Mouse (Mus musculus) midbrain, postnatal 0 days (tissue): Measurements from ENCODE around the gene Tmcc2. TPM values are rescaled to one million over a fixed set of nuclear protein-coding genes. Genes with fewer than 3 reads are reported as not detected.

Source experiments
- ATAC-seq: fragments of 200-750 bp; cut with Nextera tagmentation; 2 replicates; pipeline ENCODE4 v1.8.0; 2017; ENCODE audit warnings: moderate number of reproducible peaks, mild to moderate bottlenecking, moderate TSS enrichment, moderate library complexity; ENCODE audit not compliant: low FRiP score
- DNase-seq: peaks from one replicate; pipeline ENCODE4 v3.0.0-alpha.2; 2015; ENCODE audit warnings: low spot score
- H3K27ac ChIP-seq: fragments of 300-500 bp; sonication (generic); 2 replicates; pipeline ENCODE4 v1.5.1; 2014; ENCODE audit warnings: low read depth, mild to moderate bottlenecking, low read length, mixed read lengths
- H3K27me3 ChIP-seq: fragments of 300-500 bp; sonication (generic); 2 replicates; pipeline ENCODE4 v1.6.1; 2014; ENCODE audit warnings: low read length, control low read depth, mixed read lengths; ENCODE audit not compliant: insufficient read depth
- H3K36me3 ChIP-seq: fragments of 300-500 bp; sonication (generic); 2 replicates; pipeline ENCODE4 v1.6.1; 2014; ENCODE audit warnings: low read length, control low read depth, mixed read lengths; ENCODE audit not compliant: insufficient read depth
- H3K4me1 ChIP-seq: fragments of 300-500 bp; sonication (generic); 2 replicates; pipeline ENCODE4 v1.6.1; 2014; ENCODE audit warnings: mild to moderate bottlenecking, control low read depth, antibody characterized with exemption, low read length, mixed read lengths; ENCODE audit not compliant: insufficient read depth
- H3K4me2 ChIP-seq: fragments of 300-500 bp; sonication (generic); 2 replicates; pipeline ENCODE4 v1.6.1; 2014; ENCODE audit warnings: low read depth, mild to moderate bottlenecking, low read length, mixed read lengths; ENCODE audit not compliant: poor library complexity, severe bottlenecking
- H3K4me3 ChIP-seq: fragments of 300-500 bp; sonication (generic); 2 replicates; pipeline ENCODE4 v1.5.1; 2014; ENCODE audit warnings: low read depth, mild to moderate bottlenecking, low read length, moderate library complexity
- H3K9ac ChIP-seq: fragments of 300-500 bp; sonication (generic); replicated peaks from 2 replicates; pipeline ENCODE4 v1.6.1; 2014; ENCODE audit warnings: mild to moderate bottlenecking, low read length, moderate library complexity, mixed read lengths; ENCODE audit not compliant: poor library complexity, severe bottlenecking
- H3K9me3 ChIP-seq: fragments of 300-500 bp; sonication (generic); 2 replicates; pipeline ENCODE4 v1.6.1; 2016; ENCODE audit warnings: low read length, control low read depth
- CTCF ChIP-seq: IDR thresholded peaks from 2 replicates; pipeline ENCODE4 v1.5.1; 2016; ENCODE audit warnings: antibody characterized with exemption, mild to moderate bottlenecking
- WGBS: fragments of 180-500 bp; shearing (Covaris S2); extraction: QIAGEN DNeasy Blood & Tissue Kit; methylation state at CpG from one replicate; pipeline ENCODE4 v1.1.7; 2014; 5-methylcytosine and 5-hydroxymethylcytosine counted together
- polyA plus RNA-seq: library from polyadenylated mRNA; unstranded; fragments of >200 nt; fragmentation: Nextera tagmentation; extraction: Ambion mirVana; gene quantifications from 2 replicates; pipeline ENCODE4 v1.2.1, GENCODE M21; 2015
- total RNA-seq: library from RNA; depleted of rRNA; stranded (reverse); fragments of >200 nt; gene quantifications from 2 replicates; pipeline ENCODE4 v1.2.3, GENCODE M21; 2014

Tmcc2 gene
- total and polyA plus RNA-seq, 2 experiments from 2014 or later: 36.3 to 152 TPM

DNA sequence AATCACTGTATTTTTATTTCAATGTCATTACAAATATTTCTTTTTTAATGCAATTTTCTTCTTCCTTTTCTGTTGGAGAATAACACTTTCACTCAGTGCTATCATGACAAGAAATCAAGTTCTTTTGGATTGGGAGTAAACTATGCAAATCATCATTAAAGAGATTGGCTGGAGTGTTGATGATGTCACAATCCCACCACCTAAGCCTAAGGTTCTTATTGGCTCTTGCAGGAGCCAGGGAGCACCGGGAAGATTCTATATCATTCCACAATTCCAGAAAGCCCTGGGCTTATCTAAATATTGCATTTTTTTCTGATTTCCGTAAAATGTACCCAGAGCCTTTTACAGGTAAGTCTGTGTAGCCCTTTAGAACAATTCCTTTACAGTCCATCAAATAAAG, 5.6 kb upstream of the Tmcc2 start:
- no peak for DNase-seq
- ATAC-seq: no peak
- 46% methylated on average over 2 of the region's 2 CpGs for WGBS

DNA sequence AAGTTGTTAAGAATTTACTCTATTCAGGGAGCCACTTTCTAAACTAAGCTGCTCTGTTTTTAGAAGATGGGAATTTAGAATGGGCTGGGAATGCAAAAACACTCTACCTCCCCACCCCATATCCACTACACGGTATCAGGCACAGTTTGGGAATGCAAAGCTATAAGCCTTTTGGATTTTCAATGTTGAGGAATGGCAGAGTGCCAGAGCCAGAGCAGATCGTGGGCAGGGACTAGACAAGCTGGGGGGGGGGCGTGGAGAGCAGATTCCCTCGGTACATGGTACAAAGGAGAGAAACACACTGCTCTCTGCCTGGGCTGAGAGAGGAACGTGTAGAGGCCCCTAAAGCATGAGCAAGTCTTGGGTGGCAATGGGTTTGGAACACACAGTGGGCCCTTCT, 1.8 kb upstream of the Tmcc2 start:
- H3K9ac ChIP-seq: 0 out of 2 replicates have a peak overlapping the region, but pooled peaks have one; percentile 19
- peaks cover 14% of the 10 kb centered on the region; the same call in 1 of the 2 replicates for H3K4me1 ChIP-seq
- no peaks in the 10 kb centered on the region for H3K36me3 ChIP-seq
- no peaks in the 10 kb centered on the region for H3K9me3 ChIP-seq
- H3K27ac ChIP-seq: no peak overlapping the region
- no peaks in the 10 kb centered on the region for H3K27me3 ChIP-seq
- no peak for ATAC-seq
- DNase-seq: no peak
- no peak for TF ChIP-seq CTCF
- WGBS: 56% methylated on average over 5 of the region's 5 CpGs
- no peak overlapping the region for H3K4me3 ChIP-seq
- H3K4me2 ChIP-seq: no peak overlapping the region

More for the DNA sequence above, 5.6 kb upstream of the Tmcc2 start:
- no peak overlapping the region for H3K9ac ChIP-seq
- no peak overlapping the region for H3K4me2 ChIP-seq
- no peaks in the 10 kb centered on the region for H3K9me3 ChIP-seq
- TF ChIP-seq CTCF: no peak
- no peak overlapping the region for H3K4me3 ChIP-seq
- no peaks in the 10 kb centered on the region for H3K27me3 ChIP-seq
- H3K36me3 ChIP-seq: no peaks in the 10 kb centered on the region
- no peak overlapping the region for H3K27ac ChIP-seq
- no peaks in the 10 kb centered on the region for H3K4me1 ChIP-seq

DNA sequence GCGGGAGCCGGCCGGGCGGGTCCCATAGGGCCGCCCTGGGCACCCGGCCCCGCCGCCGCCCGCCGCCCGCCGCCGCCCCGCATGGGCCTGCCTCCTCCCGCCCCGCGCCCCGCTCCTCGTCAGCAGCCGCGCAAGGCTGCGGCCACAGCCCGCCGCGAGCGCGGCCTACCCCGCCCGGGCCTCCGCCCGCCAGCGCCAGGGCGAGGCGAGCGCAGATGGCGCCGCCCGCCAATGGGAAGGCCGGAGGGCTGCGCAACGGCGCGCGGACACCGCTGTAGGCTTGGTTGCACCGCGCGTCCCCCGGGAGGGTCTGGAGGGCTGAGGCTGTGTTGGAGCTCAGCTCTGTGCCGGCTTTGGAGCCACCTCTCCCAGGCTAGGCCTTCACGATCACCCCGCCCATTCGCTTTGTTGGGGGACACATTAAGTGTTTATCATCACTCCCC, 520 bp upstream of the Tmcc2 start:
- H3K4me2 ChIP-seq: peak overlapping the region; percentile 87
- WGBS: 1% methylated on average over 39 of the region's 54 CpGs
- no peaks in the 10 kb centered on the region for H3K36me3 ChIP-seq
- peak overlapping the region; percentile 79 for H3K4me3 ChIP-seq
- ATAC-seq: peak; percentile 89
- H3K27ac ChIP-seq: peak overlapping the region; percentile 84
- peak; percentile 91 for DNase-seq
- no peak for TF ChIP-seq CTCF
- H3K9ac ChIP-seq: peak overlapping the region; percentile 90
- H3K4me1 ChIP-seq: peaks cover 19% of the 10 kb centered on the region
- H3K9me3 ChIP-seq: no peaks in the 10 kb centered on the region
- no peaks in the 10 kb centered on the region for H3K27me3 ChIP-seq

DNA sequence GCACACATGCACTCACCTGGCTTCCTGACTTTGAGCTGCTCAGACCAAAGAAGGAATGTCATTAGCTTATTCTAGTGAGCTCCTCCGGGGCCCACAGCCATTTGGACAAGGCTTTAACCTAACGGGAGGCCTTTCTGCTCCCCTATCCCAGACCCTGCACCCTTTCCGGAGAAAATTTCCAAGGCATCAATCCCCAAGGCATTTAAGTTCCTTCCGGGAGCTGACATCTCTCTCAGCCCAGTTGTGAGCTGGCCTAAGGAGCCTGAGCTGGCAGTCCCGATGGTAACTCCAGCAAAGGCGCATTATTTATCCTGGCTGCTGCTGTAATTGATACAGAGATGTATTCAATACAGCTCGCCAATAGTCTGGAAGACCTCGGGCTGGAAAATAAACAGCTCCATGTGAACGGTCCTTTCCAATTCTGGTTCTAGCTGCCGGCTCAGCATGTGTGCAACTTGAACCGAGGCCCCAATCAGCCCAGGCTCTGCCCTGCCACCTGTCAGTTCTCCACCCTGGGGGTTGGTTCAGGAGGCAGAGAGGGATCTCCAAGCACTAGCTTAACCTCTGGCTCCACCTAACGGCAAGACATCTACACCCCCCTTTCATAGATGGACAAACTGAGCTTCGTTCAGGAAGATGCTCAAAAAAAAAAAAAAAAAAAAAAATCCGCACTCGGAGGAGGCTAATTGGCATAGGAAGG, 1.0 kb downstream of the Tmcc2 start:
- Histone ChIP-seq H3K9me3 (no peaks in the 10 kb centered on the region), H3K4me3 (peak overlapping the region; percentile 79), H3K4me2 (peak overlapping the region; percentile 87), H3K9ac (peak overlapping the region; percentile 90), H3K27ac (peak overlapping the region; percentile 7; the same call in 1 of the 2 replicates), H3K36me3 (no peaks in the 10 kb centered on the region), H3K27me3 (no peaks in the 10 kb centered on the region), H3K4me1 (peaks cover 25% of the 10 kb centered on the region)
- peak; percentile 64 for TF ChIP-seq CTCF
- 6% methylated on average over 15 of the region's 15 CpGs for WGBS
- DNase-seq: peak; percentile 69
- no peak for ATAC-seq

DNA sequence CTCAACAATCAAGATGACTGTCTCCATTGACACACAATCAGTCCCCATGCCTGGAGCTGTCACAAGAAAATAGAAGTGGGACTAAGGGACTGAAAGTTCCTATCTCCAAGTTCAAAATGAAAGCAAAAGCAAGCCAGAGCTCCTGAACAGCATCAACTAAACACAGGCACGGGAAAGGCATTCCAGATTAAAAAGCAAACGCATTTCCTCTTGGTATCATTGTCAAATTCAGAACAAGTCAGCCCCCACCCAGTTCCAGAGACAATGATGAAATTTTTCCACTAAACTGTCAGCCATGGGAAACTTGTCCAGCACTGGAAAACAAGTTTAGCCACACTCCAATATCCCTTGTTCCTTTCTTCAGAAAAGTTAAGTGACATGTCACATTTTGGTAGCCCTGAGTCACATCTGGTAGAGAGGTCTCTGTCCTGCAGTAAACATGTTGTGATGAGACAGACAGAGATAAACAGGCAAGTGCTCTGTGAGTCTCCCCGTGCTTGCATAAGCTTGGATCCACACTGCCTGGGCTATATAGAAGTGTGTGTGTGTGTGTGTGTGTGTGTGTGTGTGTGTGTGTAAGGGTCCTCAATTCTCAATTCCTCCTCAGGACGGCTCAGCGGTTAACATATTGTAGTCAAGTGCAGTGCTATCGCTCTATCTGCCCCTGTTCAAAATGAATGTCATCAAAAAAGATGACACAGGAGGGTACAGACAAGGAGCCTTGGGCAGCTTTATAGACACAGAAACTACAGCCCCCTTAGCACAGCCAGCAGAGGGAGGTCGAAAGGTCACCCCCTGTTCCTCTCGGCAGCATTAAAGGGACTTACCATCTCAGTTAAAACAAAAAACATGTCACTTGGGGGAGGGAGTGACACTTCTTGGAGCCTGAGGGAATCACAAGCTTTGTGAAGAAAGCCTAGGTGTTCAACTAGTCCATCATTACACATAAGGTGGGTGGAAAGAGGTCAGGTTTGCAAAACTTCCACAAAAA, 2.0 kb downstream of the Tmcc2 start:
- peak overlapping the region; percentile 79 for H3K4me3 ChIP-seq
- H3K36me3 ChIP-seq: no peaks in the 10 kb centered on the region
- no peaks in the 10 kb centered on the region for H3K27me3 ChIP-seq
- H3K9ac ChIP-seq: peak overlapping the region; percentile 90
- no peaks in the 10 kb centered on the region for H3K9me3 ChIP-seq
- ATAC-seq: no peak
- TF ChIP-seq CTCF: no peak
- peaks cover 33% of the 10 kb centered on the region for H3K4me1 ChIP-seq
- 33% methylated on average over 8 of the region's 8 CpGs for WGBS
- peak overlapping the region; percentile 87 for H3K4me2 ChIP-seq
- H3K27ac ChIP-seq: no peak overlapping the region
- DNase-seq: no peak
